Mouse (Mus musculus): ENCODE measurements around the gene Klhl36. TPM values are rescaled to one million over a fixed set of nuclear protein-coding genes. Genes with fewer than 3 reads are reported as not detected.

The Klhl36 gene
- polyA plus RNA-seq, 1 experiment = 14.1 TPM

GRCm38 (mm10) chr8:119824809-119825273 lies 37.2 kb upstream of the Klhl36 start:
- Histone ChIP-seq H3K4me3 (replicated peaks) (peak overlapping the region; percentile 59), H3K27me3 (replicated peaks) (peaks cover 29% of the 10 kb centered on the region), H3K36me3 (replicated peaks; ENCODE audit: low read length) (peaks cover 58% of the 10 kb centered on the region), H3K4me1 (peaks cover 59% of the 10 kb centered on the region), H3K9me3 (peaks cover 6% of the 10 kb centered on the region; the same call in 1 of the 2 replicates)
- no peak for TF ChIP-seq GATA1 (IDR thresholded peaks at IDR 0.05; ENCODE audit: borderline replicate concordance, low read length)
- no peak for TF ChIP-seq FLI1 (IDR thresholded peaks at IDR 0.05; ENCODE audit: low read length)

- Histone ChIP-seq H3K36me3 (replicated peaks; ENCODE audit: low read length) (peaks cover 54% of the 10 kb centered on the region), H3K9me3 (peaks cover under 1% of the 10 kb centered on the region; the same call in 1 of the 2 replicates), H3K27me3 (replicated peaks) (peaks cover 29% of the 10 kb centered on the region), H3K4me1 (peaks cover 72% of the 10 kb centered on the region), H3K4me3 (replicated peaks) (peak overlapping the region; percentile 82)
- no peak for TF ChIP-seq GATA1 (IDR thresholded peaks at IDR 0.05; ENCODE audit: borderline replicate concordance, low read length)
- TF ChIP-seq FLI1 (IDR thresholded peaks at IDR 0.05; ENCODE audit: low read length) = no peak
Observed at GRCm38 (mm10) chr8:119825950-119826730, 35.9 kb upstream of the Klhl36 start.

GRCm38 (mm10) chr8:119826982-119827381 lies 35.1 kb upstream of the Klhl36 start:
- H3K27me3 ChIP-seq (replicated peaks) = peaks cover 33% of the 10 kb centered on the region
- peak overlapping the region; percentile 82 for H3K4me3 ChIP-seq (replicated peaks)
- TF ChIP-seq FLI1 (IDR thresholded peaks at IDR 0.05; ENCODE audit: low read length) (no peak), GATA1 (IDR thresholded peaks at IDR 0.05; ENCODE audit: borderline replicate concordance, low read length) (no peak)
- H3K4me1 ChIP-seq = peaks cover 80% of the 10 kb centered on the region
- peaks cover 53% of the 10 kb centered on the region for H3K36me3 ChIP-seq (replicated peaks; ENCODE audit: low read length)
- H3K9me3 ChIP-seq = no peaks in the 10 kb centered on the region

GRCm38 (mm10) chr8:119827721-119828153 lies 34.3 kb upstream of the Klhl36 start:
- Histone ChIP-seq H3K27me3 (replicated peaks) (peaks cover 26% of the 10 kb centered on the region), H3K4me1 (peaks cover 88% of the 10 kb centered on the region), H3K36me3 (replicated peaks; ENCODE audit: low read length) (peaks cover 50% of the 10 kb centered on the region), H3K9me3 (no peaks in the 10 kb centered on the region), H3K4me3 (replicated peaks) (peak overlapping the region; percentile 82)
- TF ChIP-seq FLI1 (IDR thresholded peaks at IDR 0.05; ENCODE audit: low read length) (no peak), GATA1 (IDR thresholded peaks at IDR 0.05; ENCODE audit: borderline replicate concordance, low read length) (no peak)

- H3K27me3 ChIP-seq (replicated peaks) = peaks cover 20% of the 10 kb centered on the region
- H3K4me3 ChIP-seq (replicated peaks) = no peak overlapping the region
- TF ChIP-seq GATA1 (IDR thresholded peaks at IDR 0.05; ENCODE audit: borderline replicate concordance, low read length) = no peak
- no peak for TF ChIP-seq FLI1 (IDR thresholded peaks at IDR 0.05; ENCODE audit: low read length)
- H3K36me3 ChIP-seq (replicated peaks; ENCODE audit: low read length) = peaks cover 39% of the 10 kb centered on the region
- 0 out of 2 replicates have a peak, but pooled peaks cover under 1% of the 10 kb centered on the region for H3K9me3 ChIP-seq
- H3K4me1 ChIP-seq = peaks cover 98% of the 10 kb centered on the region
Observed at GRCm38 (mm10) chr8:119829015-119829414, 33.1 kb upstream of the Klhl36 start.

GRCm38 (mm10) chr8:119829420-119829819 lies 32.6 kb upstream of the Klhl36 start:
- Histone ChIP-seq H3K36me3 (replicated peaks; ENCODE audit: low read length) (peaks cover 41% of the 10 kb centered on the region), H3K9me3 (peaks cover 5% of the 10 kb centered on the region; the same call in 1 of the 2 replicates), H3K27me3 (replicated peaks) (peaks cover 20% of the 10 kb centered on the region), H3K4me1 (peaks cover 98% of the 10 kb centered on the region), H3K4me3 (replicated peaks) (no peak overlapping the region)
- TF ChIP-seq GATA1 (IDR thresholded peaks at IDR 0.05; ENCODE audit: borderline replicate concordance, low read length) (no peak), FLI1 (IDR thresholded peaks at IDR 0.05; ENCODE audit: low read length) (no peak)

GRCm38 (mm10) chr8:119829870-119830580 lies 32.0 kb upstream of the Klhl36 start:
- H3K4me3 ChIP-seq (replicated peaks) = no peak overlapping the region
- peaks cover 97% of the 10 kb centered on the region for H3K4me1 ChIP-seq
- H3K27me3 ChIP-seq (replicated peaks) = peaks cover 25% of the 10 kb centered on the region
- H3K36me3 ChIP-seq (replicated peaks; ENCODE audit: low read length) = peaks cover 47% of the 10 kb centered on the region
- TF ChIP-seq GATA1 (IDR thresholded peaks at IDR 0.05; ENCODE audit: borderline replicate concordance, low read length) = no peak
- TF ChIP-seq FLI1 (IDR thresholded peaks at IDR 0.05; ENCODE audit: low read length) = no peak
- peaks cover 7% of the 10 kb centered on the region; the same call in 1 of the 2 replicates for H3K9me3 ChIP-seq

GRCm38 (mm10) chr8:119830589-119830988 lies 31.5 kb upstream of the Klhl36 start:
- TF ChIP-seq FLI1 (IDR thresholded peaks at IDR 0.05; ENCODE audit: low read length) (no peak), GATA1 (IDR thresholded peaks at IDR 0.05; ENCODE audit: borderline replicate concordance, low read length) (no peak)
- Histone ChIP-seq H3K36me3 (replicated peaks; ENCODE audit: low read length) (peaks cover 52% of the 10 kb centered on the region), H3K4me3 (replicated peaks) (no peak overlapping the region), H3K4me1 (peaks cover 94% of the 10 kb centered on the region), H3K27me3 (replicated peaks) (peaks cover 28% of the 10 kb centered on the region), H3K9me3 (peaks cover 7% of the 10 kb centered on the region; the same call in 1 of the 2 replicates)

- Histone ChIP-seq H3K27me3 (replicated peaks) (peaks cover 33% of the 10 kb centered on the region), H3K9me3 (peaks cover 7% of the 10 kb centered on the region; the same call in 1 of the 2 replicates), H3K4me3 (replicated peaks) (peak overlapping the region; percentile 62), H3K36me3 (replicated peaks; ENCODE audit: low read length) (peaks cover 60% of the 10 kb centered on the region), H3K4me1 (peaks cover 94% of the 10 kb centered on the region)
- TF ChIP-seq GATA1 (IDR thresholded peaks at IDR 0.05; ENCODE audit: borderline replicate concordance, low read length) = no peak
- TF ChIP-seq FLI1 (IDR thresholded peaks at IDR 0.05; ENCODE audit: low read length) = no peak
Observed at GRCm38 (mm10) chr8:119831336-119831995, 30.6 kb upstream of the Klhl36 start.

Data from megakaryocyte, embryonic 14.5 days (primary cell).